8 mouse cellular contexts compared by ENCODE assay signal in genomic region chr1:58710711-58711364, GRCm38 (mm10). TPM values are rescaled to one million over a fixed set of nuclear protein-coding genes. Genes with fewer than 3 reads are reported as not detected.
DNase-seq lines count a peak whose midpoint lies in the region; ATAC-seq lines count a peak whose summit lies in the region.

No protein-coding gene starts in this region.

- DNase-seq in adrenal gland, postnatal 14 days = peak; percentile 34
- no peak for DNase-seq in adrenal gland, adult 18-20 months (ENCODE audit: low spot score in 2 of 2)
- DNase-seq in 3T3-L1 (ENCODE audit: low read depth, low spot score) = peak; percentile 67
- peak; percentile 49 for DNase-seq in limb, embryonic 11.5 days (ENCODE audit: low spot score)
- peak; percentile 25 for DNase-seq in neural tube, embryonic 11.5 days (ENCODE audit: low spot score)
- DNase-seq in left cerebral cortex, adult 11 months (ENCODE audit: low spot score) = no peak
- no peak for DNase-seq in urinary bladder, postnatal 25 days (ENCODE audit: low spot score)

- 26% methylated on average over 10 of the region's 10 CpGs for WGBS in embryonic facial prominence, embryonic 15.5 days
- 49% methylated on average over 10 of the region's 10 CpGs for WGBS in limb, embryonic 11.5 days
- 56% methylated on average over 10 of the region's 10 CpGs for WGBS in neural tube, embryonic 11.5 days

- H3K36me3 ChIP-seq in embryonic facial prominence, embryonic 15.5 days = 0 out of 2 replicates have a peak, but pooled peaks cover 6% of the 10 kb centered on the region
- no peaks in the 10 kb centered on the region; the same call in 1 of the 2 replicates for H3K36me3 ChIP-seq in limb, embryonic 11.5 days (ENCODE audit: control insufficient read depth, insufficient read depth, low read length)
- H3K36me3 ChIP-seq in neural tube, embryonic 11.5 days (ENCODE audit: control insufficient read depth, insufficient read depth, low read length) = no peaks in the 10 kb centered on the region

- no peak for ATAC-seq in embryonic facial prominence, embryonic 15.5 days (ENCODE audit: insufficient number of reproducible peaks, low FRiP score, low TSS enrichment, low read depth)
- no peak; the same call in 1 of the 2 replicates for ATAC-seq in limb, embryonic 11.5 days (ENCODE audit: insufficient number of reproducible peaks, low FRiP score, low TSS enrichment, low read depth)
- ATAC-seq in neural tube, embryonic 11.5 days (ENCODE audit: insufficient read depth, low FRiP score, low TSS enrichment) = no peak

- H3K27me3 ChIP-seq in embryonic facial prominence, embryonic 15.5 days = no peaks in the 10 kb centered on the region
- no peaks in the 10 kb centered on the region for H3K27me3 ChIP-seq in limb, embryonic 11.5 days (ENCODE audit: control insufficient read depth, insufficient read depth, low read length)
- no peaks in the 10 kb centered on the region for H3K27me3 ChIP-seq in neural tube, embryonic 11.5 days (ENCODE audit: control insufficient read depth, insufficient read depth, low read length)

- H3K9ac ChIP-seq in embryonic facial prominence, embryonic 15.5 days = peak overlapping the region; percentile 66
- H3K9ac ChIP-seq in limb, embryonic 11.5 days (ENCODE audit: low read length) = peak overlapping the region; percentile 89
- H3K9ac ChIP-seq in neural tube, embryonic 11.5 days (ENCODE audit: low read length) = peak overlapping the region; percentile 81

- H3K4me1 ChIP-seq in embryonic facial prominence, embryonic 15.5 days = peaks cover 17% of the 10 kb centered on the region
- H3K4me1 ChIP-seq in limb, embryonic 11.5 days (ENCODE audit: control insufficient read depth, insufficient read depth, low read length) = 0 out of 2 replicates have a peak, but pooled peaks cover 2% of the 10 kb centered on the region
- H3K4me1 ChIP-seq in neural tube, embryonic 11.5 days (ENCODE audit: control insufficient read depth, insufficient read depth, low read length) = no peaks in the 10 kb centered on the region

- H3K9me3 ChIP-seq in embryonic facial prominence, embryonic 15.5 days (replicated peaks) = no peaks in the 10 kb centered on the region
- H3K9me3 ChIP-seq in limb, embryonic 11.5 days (ENCODE audit: control insufficient read depth, low read length) = no peaks in the 10 kb centered on the region
- H3K9me3 ChIP-seq in neural tube, embryonic 11.5 days (ENCODE audit: control insufficient read depth, low read length) = no peaks in the 10 kb centered on the region

- peak overlapping the region; percentile 99 for H3K27ac ChIP-seq in embryonic facial prominence, embryonic 15.5 days (replicated peaks)
- H3K27ac ChIP-seq in limb, embryonic 11.5 days (replicated peaks; ENCODE audit: low read depth, low read length) = peak overlapping the region; percentile 96
- peak overlapping the region; percentile 90 for H3K27ac ChIP-seq in neural tube, embryonic 11.5 days (ENCODE audit: low read depth, low read length)

- peak overlapping the region; percentile 69 for H3K4me3 ChIP-seq in embryonic facial prominence, embryonic 15.5 days (replicated peaks)
- H3K4me3 ChIP-seq in limb, embryonic 11.5 days (ENCODE audit: low read depth, low read length) = peak overlapping the region; percentile 67
- peak overlapping the region; percentile 60 for H3K4me3 ChIP-seq in neural tube, embryonic 11.5 days (ENCODE audit: low read depth, low read length)

- H3K4me2 ChIP-seq in embryonic facial prominence, embryonic 15.5 days (replicated peaks) = peak overlapping the region; percentile 56
- H3K4me2 ChIP-seq in limb, embryonic 11.5 days (ENCODE audit: low read depth, severe bottlenecking) = peak overlapping the region; percentile 59
- peak overlapping the region; percentile 63 for H3K4me2 ChIP-seq in neural tube, embryonic 11.5 days (ENCODE audit: low read depth)

RNA-seq across cellular contexts. Expression of gene Cflar, which starts 0.5 kb away (rescaled TPM):
- 110 and 121 TPM in 2 replicates for total RNA-seq in adrenal gland, postnatal 14 days (2021)
- total RNA-seq in adrenal gland, adult 18-20 months (2021) = 100 to 1,000 TPM; 109 to 110 TPM
- polyA plus RNA-seq in embryonic facial prominence, embryonic 15.5 days (2015; fragmentation: Nextera tagmentation; extraction: Ambion mirVana) = 38.5 and 39.2 TPM in 2 replicates
- 25.6 and 27.4 TPM in 2 replicates for polyA plus RNA-seq in limb, embryonic 11.5 days (2014; fragmentation: Nextera tagmentation; extraction: Ambion mirVana)
- 18.0 and 20.7 TPM in 2 replicates for polyA plus RNA-seq in neural tube, embryonic 11.5 days (2014; fragmentation: Nextera tagmentation; extraction: Ambion mirVana)

RNA-seq across cellular contexts. Expression of gene Als2cr12, which starts 15.0 kb away (rescaled TPM):
- total RNA-seq in adrenal gland, postnatal 14 days (2021) = 7.9 and 9.4 TPM in 2 replicates
- 1 to 10 TPM; 1.1 to 2.4 TPM for total RNA-seq in adrenal gland, adult 18-20 months (2021)
- polyA plus RNA-seq in embryonic facial prominence, embryonic 15.5 days (2015; fragmentation: Nextera tagmentation; extraction: Ambion mirVana) = 0.17 and 0.68 TPM in 2 replicates
- polyA plus RNA-seq in limb, embryonic 11.5 days (2014; fragmentation: Nextera tagmentation; extraction: Ambion mirVana) = not detected in 2 replicates
- polyA plus RNA-seq in neural tube, embryonic 11.5 days (2014; fragmentation: Nextera tagmentation; extraction: Ambion mirVana) = not detected in 2 replicates

Comparison
In these comparisons a context has a peak if more than half of its experiments do, and no peak if none do; other contexts are left out.
1. DNase-seq: peak in adrenal gland, postnatal 14 days (single experiment), 3T3-L1 (single experiment), limb, embryonic 11.5 days (single experiment) and neural tube, embryonic 11.5 days (single experiment); none in adrenal gland, adult 18-20 months (0 of 2), left cerebral cortex, adult 11 months (single experiment) and urinary bladder, postnatal 25 days (single experiment).
2. Peak in every context shown above with its lines, with median percentiles within 50 percentile points of each other: H3K27ac ChIP-seq, H3K4me2 ChIP-seq, H3K4me3 ChIP-seq and H3K9ac ChIP-seq.